Mouse (Mus musculus): ENCODE data around the gene Safb2. TPM values are rescaled to one million over a fixed set of nuclear protein-coding genes. Genes with fewer than 3 reads are reported as not detected.

Safb2 gene
- polyA plus RNA-seq, 1 experiment = 117 TPM

DNA sequence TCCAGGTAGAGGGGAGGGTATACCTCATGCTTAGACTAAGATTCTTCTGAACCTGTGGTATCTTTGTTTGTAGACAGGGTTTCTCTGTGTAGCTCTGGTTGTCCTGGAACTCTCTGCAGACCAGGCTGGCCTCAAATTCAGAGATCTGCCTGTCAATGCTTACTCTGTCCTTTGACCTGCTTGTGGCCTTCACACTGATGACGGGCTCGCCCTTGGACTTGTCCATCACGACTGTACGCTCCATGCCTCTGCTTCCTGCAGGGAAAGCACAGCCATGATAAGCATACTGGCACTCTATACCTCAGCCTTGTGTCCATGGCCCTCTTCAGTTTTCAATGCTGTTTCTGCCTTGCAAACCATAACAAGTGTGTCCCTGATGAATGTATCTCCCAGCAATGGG, 17.0 kb downstream of the Safb2 start:
- H3K4me3 ChIP-seq (ENCODE audit: low read depth, low read length) = no peak overlapping the region
- H3K27ac ChIP-seq (ENCODE audit: insufficient read depth, low read length) = no peak overlapping the region
- H3K9me3 ChIP-seq (replicated peaks; ENCODE audit: control insufficient read depth, insufficient read depth, low read length, poor library complexity, severe bottlenecking) = no peaks in the 10 kb centered on the region
- H3K27me3 ChIP-seq (ENCODE audit: control insufficient read depth, insufficient read depth, low read length, poor library complexity, severe bottlenecking) = no peaks in the 10 kb centered on the region
- peaks cover 81% of the 10 kb centered on the region for H3K36me3 ChIP-seq (ENCODE audit: control insufficient read depth, insufficient read depth, low read length, poor library complexity, severe bottlenecking)
- H3K4me1 ChIP-seq (ENCODE audit: control insufficient read depth, insufficient read depth, low read length) = no peaks in the 10 kb centered on the region
- no peak overlapping the region for H3K9ac ChIP-seq (ENCODE audit: low read depth, poor library complexity, severe bottlenecking)
- no peak for TF ChIP-seq EP300 (IDR thresholded peaks at IDR 0.05; ENCODE audit: insufficient read depth, low read depth, low read length)

GRCm38 (mm10) chr17:56566918-56567317, 17.5 kb downstream of the Safb2 start:
- no peak for TF ChIP-seq EP300 (IDR thresholded peaks at IDR 0.05; ENCODE audit: insufficient read depth, low read depth, low read length)
- no peak for TF ChIP-seq POLR2A (IDR thresholded peaks at IDR 0.05; ENCODE audit: insufficient read depth, low read length)
- no peak for TF ChIP-seq CTCF (IDR thresholded peaks at IDR 0.05; ENCODE audit: low read depth, low read length)
- Histone ChIP-seq H3K36me3 (ENCODE audit: control insufficient read depth, insufficient read depth, low read length, poor library complexity, severe bottlenecking) (peaks cover 81% of the 10 kb centered on the region), H3K9ac (ENCODE audit: low read depth, poor library complexity, severe bottlenecking) (no peak overlapping the region), H3K4me1 (ENCODE audit: control insufficient read depth, insufficient read depth, low read length) (no peaks in the 10 kb centered on the region), H3K4me3 (ENCODE audit: low read depth, low read length) (no peak overlapping the region), H3K9me3 (replicated peaks; ENCODE audit: control insufficient read depth, insufficient read depth, low read length, poor library complexity, severe bottlenecking) (no peaks in the 10 kb centered on the region), H3K27ac (ENCODE audit: insufficient read depth, low read length) (no peak overlapping the region), H3K27me3 (ENCODE audit: control insufficient read depth, insufficient read depth, low read length, poor library complexity, severe bottlenecking) (no peaks in the 10 kb centered on the region)

DNA sequence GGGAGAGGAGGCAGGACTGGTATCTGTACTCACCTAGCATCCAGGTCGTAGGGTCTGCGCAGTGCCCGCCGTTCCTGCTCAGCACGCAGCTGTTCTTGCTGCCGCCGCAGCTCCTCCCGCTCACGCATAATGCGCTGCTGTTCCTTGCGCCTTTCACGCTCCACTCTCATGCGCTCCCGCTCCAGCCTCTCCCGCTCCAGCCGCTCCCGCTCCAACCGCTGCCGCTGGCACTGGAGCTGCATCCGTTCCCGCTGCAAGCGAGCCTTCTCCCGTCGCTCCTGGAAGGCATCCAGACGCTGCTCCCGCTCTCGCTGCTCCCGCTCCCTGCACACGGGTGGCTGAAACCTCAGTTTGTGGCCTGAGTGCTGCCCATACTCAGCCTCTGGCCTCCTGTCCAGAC, 18.1 kb downstream of the Safb2 start:
- no peaks in the 10 kb centered on the region for H3K4me1 ChIP-seq (ENCODE audit: control insufficient read depth, insufficient read depth, low read length)
- no peak overlapping the region for H3K4me3 ChIP-seq (ENCODE audit: low read depth, low read length)
- TF ChIP-seq EP300 (IDR thresholded peaks at IDR 0.05; ENCODE audit: insufficient read depth, low read depth, low read length) (no peak), POLR2A (IDR thresholded peaks at IDR 0.05; ENCODE audit: insufficient read depth, low read length) (no peak), CTCF (IDR thresholded peaks at IDR 0.05; ENCODE audit: low read depth, low read length) (no peak)
- H3K27me3 ChIP-seq (ENCODE audit: control insufficient read depth, insufficient read depth, low read length, poor library complexity, severe bottlenecking) = no peaks in the 10 kb centered on the region
- no peak overlapping the region for H3K27ac ChIP-seq (ENCODE audit: insufficient read depth, low read length)
- no peak overlapping the region for H3K9ac ChIP-seq (ENCODE audit: low read depth, poor library complexity, severe bottlenecking)
- H3K9me3 ChIP-seq (replicated peaks; ENCODE audit: control insufficient read depth, insufficient read depth, low read length, poor library complexity, severe bottlenecking) = no peaks in the 10 kb centered on the region
- H3K36me3 ChIP-seq (ENCODE audit: control insufficient read depth, insufficient read depth, low read length, poor library complexity, severe bottlenecking) = peaks cover 85% of the 10 kb centered on the region

DNA sequence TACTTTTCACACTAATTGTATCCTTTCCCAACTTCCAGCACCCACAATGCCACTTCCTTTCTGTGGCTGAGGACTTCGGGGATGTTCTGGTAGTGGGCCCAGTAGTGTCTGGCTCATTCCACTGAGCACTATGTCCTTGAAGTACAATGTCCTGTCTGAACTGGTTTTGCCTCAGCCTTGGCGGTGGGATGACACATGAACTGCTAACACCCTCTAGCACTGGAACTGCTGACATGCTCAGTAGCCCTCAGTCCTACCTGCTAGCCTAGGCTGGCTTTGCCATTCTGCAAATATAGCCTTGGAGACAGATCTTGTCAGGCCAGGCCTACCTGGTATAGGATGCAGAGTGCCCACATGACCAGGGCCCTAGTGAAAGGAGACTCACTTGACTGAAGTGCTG, 22.5 kb downstream of the Safb2 start:
- H3K36me3 ChIP-seq (ENCODE audit: control insufficient read depth, insufficient read depth, low read length, poor library complexity, severe bottlenecking) = peaks cover 55% of the 10 kb centered on the region
- TF ChIP-seq POLR2A (IDR thresholded peaks at IDR 0.05; ENCODE audit: insufficient read depth, low read length) (no peak), CTCF (IDR thresholded peaks at IDR 0.05; ENCODE audit: low read depth, low read length) (no peak), EP300 (IDR thresholded peaks at IDR 0.05; ENCODE audit: insufficient read depth, low read depth, low read length) (no peak)
- H3K27ac ChIP-seq (ENCODE audit: insufficient read depth, low read length) = no peak overlapping the region

GRCm38 (mm10) chr17:56560131-56560530, 24.3 kb downstream of the Safb2 start:
- Histone ChIP-seq H3K4me1 (ENCODE audit: control insufficient read depth, insufficient read depth, low read length) (no peaks in the 10 kb centered on the region), H3K4me3 (ENCODE audit: low read depth, low read length) (no peak overlapping the region), H3K27ac (ENCODE audit: insufficient read depth, low read length) (no peak overlapping the region), H3K9ac (ENCODE audit: low read depth, poor library complexity, severe bottlenecking) (no peak overlapping the region), H3K27me3 (ENCODE audit: control insufficient read depth, insufficient read depth, low read length, poor library complexity, severe bottlenecking) (no peaks in the 10 kb centered on the region), H3K9me3 (replicated peaks; ENCODE audit: control insufficient read depth, insufficient read depth, low read length, poor library complexity, severe bottlenecking) (no peaks in the 10 kb centered on the region), H3K36me3 (ENCODE audit: control insufficient read depth, insufficient read depth, low read length, poor library complexity, severe bottlenecking) (peaks cover 40% of the 10 kb centered on the region)
- no peak for TF ChIP-seq POLR2A (IDR thresholded peaks at IDR 0.05; ENCODE audit: insufficient read depth, low read length)
- no peak for TF ChIP-seq EP300 (IDR thresholded peaks at IDR 0.05; ENCODE audit: insufficient read depth, low read depth, low read length)
- TF ChIP-seq CTCF (IDR thresholded peaks at IDR 0.05; ENCODE audit: low read depth, low read length) = no peak

More for the DNA sequence above, 22.5 kb downstream of the Safb2 start:
- no peaks in the 10 kb centered on the region for H3K4me1 ChIP-seq (ENCODE audit: control insufficient read depth, insufficient read depth, low read length)
- no peaks in the 10 kb centered on the region for H3K27me3 ChIP-seq (ENCODE audit: control insufficient read depth, insufficient read depth, low read length, poor library complexity, severe bottlenecking)
- no peak overlapping the region for H3K4me3 ChIP-seq (ENCODE audit: low read depth, low read length)
- no peaks in the 10 kb centered on the region for H3K9me3 ChIP-seq (replicated peaks; ENCODE audit: control insufficient read depth, insufficient read depth, low read length, poor library complexity, severe bottlenecking)
- H3K9ac ChIP-seq (ENCODE audit: low read depth, poor library complexity, severe bottlenecking) = no peak overlapping the region

DNA sequence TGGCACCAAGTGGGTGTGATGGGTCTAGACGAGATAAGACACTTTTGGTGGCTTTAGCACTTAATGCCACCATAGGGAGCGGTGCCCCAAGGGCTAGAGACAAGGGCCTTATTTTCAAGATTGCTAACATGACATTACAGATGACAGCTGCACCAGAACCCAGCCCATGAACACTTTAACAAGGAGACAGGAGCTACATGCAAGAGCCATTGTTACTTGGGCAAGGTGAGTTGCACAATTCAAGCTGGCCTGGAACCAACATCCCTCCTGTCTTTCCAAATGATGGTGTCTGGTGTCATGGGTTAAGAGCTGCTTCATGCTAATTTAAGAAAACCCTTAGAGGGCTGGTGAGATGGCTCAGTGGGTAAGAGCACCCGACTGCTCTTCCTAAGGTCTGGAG, 25.0 kb downstream of the Safb2 start:
- H3K27me3 ChIP-seq (ENCODE audit: control insufficient read depth, insufficient read depth, low read length, poor library complexity, severe bottlenecking) = no peaks in the 10 kb centered on the region
- H3K9ac ChIP-seq (ENCODE audit: low read depth, poor library complexity, severe bottlenecking) = no peak overlapping the region
- H3K4me1 ChIP-seq (ENCODE audit: control insufficient read depth, insufficient read depth, low read length) = no peaks in the 10 kb centered on the region
- peaks cover 32% of the 10 kb centered on the region for H3K36me3 ChIP-seq (ENCODE audit: control insufficient read depth, insufficient read depth, low read length, poor library complexity, severe bottlenecking)
- no peaks in the 10 kb centered on the region for H3K9me3 ChIP-seq (replicated peaks; ENCODE audit: control insufficient read depth, insufficient read depth, low read length, poor library complexity, severe bottlenecking)
- no peak overlapping the region for H3K27ac ChIP-seq (ENCODE audit: insufficient read depth, low read length)
- H3K4me3 ChIP-seq (ENCODE audit: low read depth, low read length) = no peak overlapping the region
- TF ChIP-seq CTCF (IDR thresholded peaks at IDR 0.05; ENCODE audit: low read depth, low read length) (no peak), EP300 (IDR thresholded peaks at IDR 0.05; ENCODE audit: insufficient read depth, low read depth, low read length) (no peak), POLR2A (IDR thresholded peaks at IDR 0.05; ENCODE audit: insufficient read depth, low read length) (no peak)
